Mouse (Mus musculus) skeletal muscle tissue, adult 2 months (tissue): Measurements from ENCODE around the gene Ppp1r13b.

Source experiments
- DNase-seq: peaks from one replicate; pipeline ENCODE4 v3.0.0-alpha.2; 2012; ENCODE audit warnings: low read depth, low spot score

Ppp1r13b gene

DNA sequence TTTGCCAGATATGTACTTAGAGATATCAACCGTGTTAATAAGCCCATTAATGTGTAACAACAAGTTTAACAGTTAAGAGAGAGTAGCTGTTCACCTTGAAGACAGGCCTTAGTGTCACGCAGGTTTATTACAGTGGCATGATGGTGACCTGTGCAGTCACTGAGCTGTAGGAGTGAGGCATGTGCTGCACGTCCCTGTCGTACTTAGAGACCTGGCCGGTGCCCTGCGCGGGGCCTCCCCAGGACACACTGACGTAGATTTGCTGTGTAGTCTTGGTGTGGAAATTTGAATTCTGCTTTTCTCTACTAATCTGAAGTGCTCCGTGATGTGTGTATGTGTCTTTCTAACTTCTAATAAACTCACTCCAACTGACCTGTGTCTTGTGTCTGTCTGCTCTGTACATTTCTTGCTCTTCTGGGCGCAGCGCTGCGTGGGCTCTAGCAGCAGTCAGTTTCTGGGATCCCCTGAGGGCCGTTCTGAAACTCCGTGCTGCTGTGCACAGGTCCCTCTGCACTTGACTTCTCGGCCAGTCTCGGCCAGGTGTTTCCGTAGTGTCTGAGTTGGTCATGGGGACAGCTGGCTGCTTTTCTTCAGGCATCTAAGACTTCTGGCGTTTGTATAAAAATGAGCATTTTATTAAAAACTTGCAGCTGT, 113.3 kb downstream of the Ppp1r13b start:
- DNase-seq: no peak

DNA sequence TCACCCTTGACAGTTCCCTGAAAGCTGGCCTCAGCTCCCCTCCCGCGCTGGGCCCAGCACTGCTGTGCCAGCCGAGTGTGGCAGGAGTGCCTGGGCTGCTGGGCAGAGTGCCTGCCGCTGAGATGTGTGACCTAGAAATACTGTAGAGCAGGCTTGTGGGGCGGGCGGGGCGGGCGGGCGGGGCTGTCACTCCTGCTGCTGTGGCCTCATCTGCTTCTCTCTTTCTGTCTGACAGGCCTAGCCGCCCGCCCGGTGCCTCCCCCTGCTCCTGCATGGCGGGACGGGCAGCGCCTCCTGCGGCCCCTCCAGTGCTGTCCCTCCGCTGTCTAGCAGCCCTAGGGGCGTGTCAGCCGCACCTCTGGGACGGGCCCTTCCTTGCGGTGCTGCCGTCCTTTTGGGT, 113.8 kb downstream of the Ppp1r13b start:
- DNase-seq: peak; percentile 60

DNA sequence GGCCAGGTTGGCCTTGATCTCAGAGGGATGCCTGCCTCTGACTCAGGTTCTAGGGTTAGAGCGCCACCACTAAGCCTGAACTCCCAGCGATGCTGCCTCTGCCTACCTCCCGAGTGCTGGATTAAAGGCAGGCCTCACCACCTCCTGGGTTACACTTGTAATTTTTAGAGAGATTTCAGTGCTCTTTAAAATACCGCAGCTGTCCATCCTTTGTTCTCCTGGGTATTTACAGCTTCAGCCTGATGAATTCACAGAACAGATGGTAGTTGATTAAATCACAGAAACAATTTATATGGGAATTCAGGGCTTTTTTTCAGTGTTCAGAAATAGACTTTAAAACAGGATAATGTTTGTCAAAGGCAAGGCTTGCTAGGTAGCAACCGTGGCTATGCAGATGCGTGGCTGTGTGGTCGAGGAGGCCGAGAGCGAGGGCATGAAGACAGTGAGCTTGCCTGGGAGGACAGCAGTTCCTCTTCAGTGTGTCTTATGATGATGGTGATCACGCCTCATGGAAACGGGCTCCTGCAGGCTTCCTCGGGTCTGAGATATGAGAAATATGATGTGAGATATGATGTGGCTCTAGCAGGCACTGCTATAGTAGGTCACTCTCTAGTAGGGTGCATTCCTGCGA, 116.3 kb downstream of the Ppp1r13b start:
- no peak for DNase-seq

DNA sequence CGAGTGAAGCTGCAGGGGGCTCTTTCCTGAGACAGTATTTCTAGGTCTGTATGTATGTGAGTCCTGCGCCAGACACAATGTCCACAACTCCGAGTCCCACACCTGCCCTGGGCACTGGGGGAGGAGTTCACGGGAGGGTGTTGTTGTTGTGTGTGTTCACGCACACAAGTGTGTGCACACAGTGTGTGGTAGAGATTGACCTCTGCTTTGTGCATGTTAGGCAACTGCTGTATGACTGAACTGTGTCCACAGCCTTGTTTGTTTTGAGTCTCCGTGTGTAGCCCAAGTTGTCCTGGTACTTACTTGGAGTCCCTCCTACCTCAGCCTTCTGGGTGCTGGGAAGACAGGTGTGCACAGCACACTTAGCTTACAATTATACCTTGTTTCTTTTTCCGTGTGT, 117.3 kb downstream of the Ppp1r13b start:
- no peak for DNase-seq

DNA sequence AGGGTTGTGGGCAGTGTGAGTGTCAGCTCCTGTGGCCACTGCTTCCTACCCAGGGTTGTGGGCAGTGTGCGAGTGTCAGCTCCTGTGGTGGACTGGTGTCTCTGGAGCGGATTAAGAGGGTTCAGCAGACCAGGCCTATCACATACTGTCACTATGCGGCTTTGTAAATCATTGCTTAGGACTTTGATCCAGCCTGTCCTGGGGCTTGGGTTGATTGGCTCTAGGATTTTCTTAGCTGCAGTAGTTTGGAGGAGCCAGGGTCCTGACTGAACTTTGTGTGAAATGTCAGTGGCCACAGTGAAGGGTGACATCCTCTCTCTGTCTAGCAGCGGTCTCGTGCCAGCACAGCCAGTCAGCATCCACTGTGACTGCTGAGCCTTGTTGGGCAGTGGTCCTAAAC, 117.8 kb downstream of the Ppp1r13b start:
- DNase-seq: no peak

DNA sequence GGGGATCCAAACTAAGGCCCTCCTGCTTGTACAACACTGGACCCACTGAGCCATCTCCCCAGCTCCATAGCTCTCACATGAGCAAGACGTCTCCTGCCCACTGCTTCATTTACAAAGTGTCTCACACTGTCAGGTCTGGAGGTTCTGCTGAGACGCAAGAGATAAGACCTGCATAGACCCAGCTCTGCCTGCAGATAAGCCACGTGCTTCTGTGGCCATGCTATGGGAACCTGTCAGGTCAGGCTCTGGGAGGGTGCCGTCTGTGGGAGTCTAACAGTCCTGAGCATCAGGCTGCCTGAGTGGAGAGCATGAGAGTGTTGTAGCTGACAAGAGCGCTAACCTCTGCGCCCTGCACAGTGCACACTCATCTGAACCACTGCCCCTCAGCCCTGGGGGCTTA, 120.9 kb downstream of the Ppp1r13b start:
- DNase-seq: no peak

DNA sequence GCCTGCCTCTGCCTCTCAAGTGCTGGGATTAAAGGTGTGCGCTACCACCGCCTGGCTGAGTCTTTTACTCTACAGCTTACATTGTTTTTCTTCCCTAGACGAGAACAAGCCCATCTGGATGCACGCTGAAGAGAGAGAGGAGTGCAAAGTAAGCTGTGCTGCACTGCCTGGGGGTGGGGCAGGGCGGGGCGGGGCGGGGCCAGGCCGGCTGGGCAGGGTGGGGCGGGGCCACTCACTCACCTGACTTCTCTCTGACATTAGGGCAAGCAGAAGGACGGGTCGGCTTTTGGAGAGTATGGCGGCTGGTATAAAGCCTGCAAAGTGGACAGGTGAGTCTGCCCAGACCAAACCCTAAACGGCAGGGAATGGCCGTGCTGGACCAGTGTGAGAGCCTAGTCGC, 122.7 kb downstream of the Ppp1r13b start:
- DNase-seq: no peak

DNA sequence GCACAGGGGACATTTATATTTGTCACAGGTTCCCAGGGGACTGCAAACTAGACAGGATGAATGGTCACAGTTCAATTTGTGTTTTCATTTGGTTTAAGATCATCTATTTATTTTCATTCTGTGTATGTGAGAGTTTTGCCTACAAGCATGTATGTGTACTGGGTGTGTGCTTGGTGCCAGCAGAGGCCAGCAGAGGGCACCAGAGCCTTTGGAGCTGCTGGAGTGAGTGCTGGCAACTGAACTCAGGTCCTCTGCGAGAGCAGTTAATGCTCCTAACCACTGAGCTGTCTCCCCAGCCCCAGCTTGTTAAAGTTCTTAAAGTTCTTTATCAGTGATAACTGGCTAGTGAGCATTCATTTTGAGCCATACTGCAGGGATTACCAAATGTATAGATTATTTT, 128.4 kb downstream of the Ppp1r13b start:
- no peak for DNase-seq
